Comparison of ENCODE assay signal across 18 mouse cellular contexts in the genomic region with DNA sequence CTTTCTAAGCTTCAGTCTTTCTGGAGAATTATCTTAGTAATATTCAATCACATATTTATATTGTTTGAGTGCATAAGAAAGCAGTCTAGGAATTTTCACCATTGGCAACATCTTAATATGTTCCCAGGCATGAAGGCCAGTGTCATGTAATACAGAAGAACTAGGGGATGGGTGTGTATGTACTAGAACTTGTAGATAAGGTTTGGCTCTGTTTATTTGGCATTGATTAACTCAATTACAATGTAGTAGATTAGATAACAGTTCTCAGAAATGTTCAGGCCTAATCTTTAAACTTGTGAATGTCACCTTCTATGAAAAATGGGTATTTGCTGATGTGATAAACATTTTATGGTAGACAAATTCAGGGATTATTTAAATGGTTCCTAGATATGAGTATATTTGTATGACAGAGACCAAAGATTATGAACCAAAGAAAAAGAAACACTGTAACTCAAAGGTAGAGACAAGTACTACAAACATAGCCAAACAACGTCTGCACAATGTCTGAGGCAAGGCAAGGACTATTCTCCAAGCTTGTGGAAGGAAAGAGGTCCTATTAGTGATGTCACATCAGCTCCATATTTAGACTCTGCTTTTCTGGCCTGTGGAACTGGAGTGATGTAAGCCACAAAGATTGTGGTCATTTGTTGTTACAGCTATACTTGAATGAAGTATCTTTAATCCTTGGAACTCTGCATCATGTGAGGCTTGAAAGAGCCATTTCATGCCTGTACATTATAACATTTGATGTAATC.
"Had no signal": no experiment of that assay in that cellular context is flagged by ENCODE, and none has a peak within 500 bp of the region (broad histone marks: within the 10 kb centered on the region; RNA-seq: fewer than 3 reads in every experiment).

No protein-coding gene starts in this region.

- H3K4me1 ChIP-seq: kidney, embryonic 15.5 days; liver, embryonic 13.5 days; neural tube, embryonic 12.5 days; neural tube, embryonic 15.5 days had no signal

- H3K27ac ChIP-seq: kidney, embryonic 15.5 days; left cerebral cortex, adult 2 months; liver, embryonic 13.5 days; neural tube, embryonic 12.5 days; neural tube, embryonic 15.5 days had no signal

- H3K36me3 ChIP-seq: kidney, embryonic 15.5 days; liver, embryonic 13.5 days; neural tube, embryonic 12.5 days; neural tube, embryonic 15.5 days had no signal

- H3K4me3 ChIP-seq: kidney, embryonic 15.5 days; left cerebral cortex, adult 2 months; liver, embryonic 13.5 days; neural tube, embryonic 12.5 days; neural tube, embryonic 15.5 days had no signal

- H3K9me3 ChIP-seq: kidney, embryonic 15.5 days; liver, embryonic 13.5 days; neural tube, embryonic 12.5 days; neural tube, embryonic 15.5 days had no signal

- H3K9ac ChIP-seq: kidney, embryonic 15.5 days; liver, embryonic 13.5 days; neural tube, embryonic 12.5 days; neural tube, embryonic 15.5 days had no signal

- DNase-seq: kidney, adult 8-10 months; kidney, postnatal 10 days; kidney, postnatal 36 days; layer of hippocampus, postnatal 36 days; liver, embryonic 13.5 days; lung, adult 2 months; lung, postnatal 14 days; lung, postnatal 4 days; midbrain, embryonic 14.5 days; right cerebral cortex, adult 18-20 months; right cerebral cortex, postnatal 14 days; right cerebral cortex, postnatal 4 days; thymus, postnatal 25 days had no signal

- H3K4me2 ChIP-seq: kidney, embryonic 15.5 days; liver, embryonic 13.5 days; midbrain, embryonic 11.5 days; neural tube, embryonic 12.5 days; neural tube, embryonic 15.5 days had no signal

- H3K27me3 ChIP-seq: kidney, embryonic 15.5 days; liver, embryonic 13.5 days; neural tube, embryonic 12.5 days; neural tube, embryonic 15.5 days had no signal
